Mouse (Mus musculus) liver, embryonic 14.5 days (tissue): ENCODE measurements around the gene Ppp1r12a.

Source experiments
- CTCF ChIP-seq: IDR thresholded peaks from 2 replicates; pipeline ENCODE4 v1.5.1; 2016; ENCODE audit warnings: antibody characterized with exemption, low read depth, control low read depth
- EP300 ChIP-seq: IDR thresholded peaks from 2 replicates; pipeline ENCODE4 v1.6.1; 2016; ENCODE audit warnings: antibody characterized with exemption, low read depth

GRCm38 (mm10) chr10:108140742-108141141, 21.3 kb upstream of the Ppp1r12a start:
- TF ChIP-seq CTCF, result no peak
- TF ChIP-seq EP300, result no peak
